Mouse (Mus musculus) lung, adult 2 months (tissue): ENCODE results near the gene Trrap.

Experiments
- CTCF ChIP-seq: fragments of 200-500 bp; IDR thresholded peaks from 2 replicates; pipeline ENCODE4 v1.5.1; 2011; ENCODE audit warnings: mild to moderate bottlenecking, low read length, control low read depth; ENCODE audit not compliant: insufficient read depth
- POLR2A ChIP-seq: fragments of 200-500 bp; IDR thresholded peaks from 2 replicates; pipeline ENCODE4 v1.6.1; 2011; ENCODE audit warnings: low read depth, mild to moderate bottlenecking, control low read depth, low read length, borderline replicate concordance; ENCODE audit errors: extremely low read depth

- TF ChIP-seq CTCF = no peak
- no peak for TF ChIP-seq POLR2A
Observed at GRCm38 (mm10) chr5:144870782-144871181, 103.2 kb downstream of the Trrap start.
